8 mouse cellular contexts compared by ENCODE assay signal in genomic region chr13:21253986-21254385, GRCm38 (mm10). TPM values are rescaled to one million over a fixed set of nuclear protein-coding genes. Genes with fewer than 3 reads are reported as not detected.
DNase-seq lines count a peak whose midpoint lies in the region; ATAC-seq lines count a peak whose summit lies in the region.

No protein-coding gene starts in this region.

- H3K27ac ChIP-seq in kidney, embryonic 16.5 days (ENCODE audit: low read length) = no peak overlapping the region
- H3K27ac ChIP-seq in forebrain, embryonic 14.5 days (ENCODE audit: low read depth, low read length) = no peak overlapping the region
- no peak overlapping the region for H3K27ac ChIP-seq in midbrain, embryonic 14.5 days (replicated peaks; ENCODE audit: low read depth, low read length)

- H3K9ac ChIP-seq in kidney, embryonic 16.5 days (replicated peaks; ENCODE audit: low read length) = peak overlapping the region; percentile 60
- peak overlapping the region; percentile 49 for H3K9ac ChIP-seq in forebrain, embryonic 14.5 days (ENCODE audit: low read length)
- H3K9ac ChIP-seq in midbrain, embryonic 14.5 days (replicated peaks; ENCODE audit: low read length) = peak overlapping the region; percentile 48

- WGBS in kidney, embryonic 16.5 days = 2% methylated on average over 16 of the region's 16 CpGs
- WGBS in forebrain, embryonic 14.5 days = under 1% methylated on average over 16 of the region's 16 CpGs
- 2% methylated on average over 16 of the region's 16 CpGs for WGBS in midbrain, embryonic 14.5 days

- H3K4me2 ChIP-seq in kidney, embryonic 16.5 days (replicated peaks; ENCODE audit: low read depth, low read length) = peak overlapping the region; percentile 77
- peak overlapping the region; percentile 51 for H3K4me2 ChIP-seq in forebrain, embryonic 14.5 days (ENCODE audit: low read length)
- H3K4me2 ChIP-seq in midbrain, embryonic 14.5 days (ENCODE audit: low read length) = peak overlapping the region; percentile 63

- H3K4me3 ChIP-seq in kidney, embryonic 16.5 days (ENCODE audit: low read length) = peak overlapping the region; percentile 63
- peak overlapping the region; percentile 42 for H3K4me3 ChIP-seq in forebrain, embryonic 14.5 days (ENCODE audit: low read depth, low read length)
- H3K4me3 ChIP-seq in midbrain, embryonic 14.5 days (replicated peaks; ENCODE audit: low read depth, low read length) = peak overlapping the region; percentile 37

- H3K36me3 ChIP-seq in kidney, embryonic 16.5 days (ENCODE audit: insufficient read depth, low read length) = no peaks in the 10 kb centered on the region
- no peaks in the 10 kb centered on the region for H3K36me3 ChIP-seq in forebrain, embryonic 14.5 days (ENCODE audit: control insufficient read depth, insufficient read depth, low read length)
- no peaks in the 10 kb centered on the region for H3K36me3 ChIP-seq in midbrain, embryonic 14.5 days (ENCODE audit: control insufficient read depth, insufficient read depth, low read length)

- peaks cover 9% of the 10 kb centered on the region; the same call in 1 of the 2 replicates for H3K27me3 ChIP-seq in kidney, embryonic 16.5 days (ENCODE audit: insufficient read depth, low read length)
- no peaks in the 10 kb centered on the region; the same call in 1 of the 2 replicates for H3K27me3 ChIP-seq in forebrain, embryonic 14.5 days (replicated peaks; ENCODE audit: control insufficient read depth, insufficient read depth, low read length)
- H3K27me3 ChIP-seq in midbrain, embryonic 14.5 days (ENCODE audit: control insufficient read depth, insufficient read depth, low read length) = 0 out of 2 replicates have a peak, but pooled peaks cover 5% of the 10 kb centered on the region

- DNase-seq in kidney, postnatal 36 days = no peak
- peak; percentile 68 for DNase-seq in c-Kit-positive CD71-positive TER-119-positive erythroid progenitor cells, embryonic 14.5 days (ENCODE audit: low spot score)
- peak; percentile 85 for DNase-seq in forebrain, embryonic 14.5 days (ENCODE audit: low spot score)
- peak; percentile 45 to 53 for DNase-seq in layer of hippocampus, postnatal 14 days (ENCODE audit: low spot score in 2 of 2)
- DNase-seq in midbrain, embryonic 14.5 days = peak; percentile 85
- no peak for DNase-seq in T-cell, adult 2 months (ENCODE audit: low spot score)

- H3K9me3 ChIP-seq in kidney, embryonic 16.5 days (ENCODE audit: low read length) = no peaks in the 10 kb centered on the region
- H3K9me3 ChIP-seq in forebrain, embryonic 14.5 days (replicated peaks; ENCODE audit: control insufficient read depth, low read length) = no peaks in the 10 kb centered on the region
- no peaks in the 10 kb centered on the region for H3K9me3 ChIP-seq in midbrain, embryonic 14.5 days (ENCODE audit: control insufficient read depth, low read length)

- ATAC-seq in kidney, embryonic 16.5 days (ENCODE audit: low FRiP score, low TSS enrichment) = peak; percentile 74; the same call in 1 of the 2 replicates
- ATAC-seq in forebrain, embryonic 14.5 days = peak; percentile 89
- ATAC-seq in midbrain, embryonic 14.5 days (ENCODE audit: low FRiP score, low TSS enrichment) = peak; percentile 87; the same call in 1 of the 2 replicates
- no peak for ATAC-seq in erythroid progenitor cell, adult 5-6 weeks (replicated peaks; ENCODE audit: low FRiP score, poor library complexity, severe bottlenecking)

- H3K4me1 ChIP-seq in kidney, embryonic 16.5 days (ENCODE audit: insufficient read depth, low read length) = peaks cover 7% of the 10 kb centered on the region
- 0 out of 2 replicates have a peak, but pooled peaks cover 3% of the 10 kb centered on the region for H3K4me1 ChIP-seq in forebrain, embryonic 14.5 days (ENCODE audit: control insufficient read depth, insufficient read depth, low read length)
- 0 out of 2 replicates have a peak, but pooled peaks cover 5% of the 10 kb centered on the region for H3K4me1 ChIP-seq in midbrain, embryonic 14.5 days (ENCODE audit: control insufficient read depth, insufficient read depth, low read length)

RNA-seq across cellular contexts. Expression of gene Gpx5, which starts 38.5 kb away (rescaled TPM):
- not detected in 2 replicates for polyA plus RNA-seq in kidney, embryonic 16.5 days (2015; fragmentation: Nextera tagmentation; extraction: Ambion mirVana)
- polyA plus RNA-seq in forebrain, embryonic 14.5 days (2014; fragmentation: Nextera tagmentation; extraction: Ambion mirVana) = not detected in 2 replicates
- not detected for total RNA-seq in layer of hippocampus, postnatal 14 days (2021)
- not detected in 2 replicates for polyA plus RNA-seq in midbrain, embryonic 14.5 days (2014; fragmentation: Nextera tagmentation; extraction: Ambion mirVana)
- total RNA-seq in erythroid progenitor cell, adult 5-6 weeks (2015; ENCODE audit: low replicate concordance) = not detected in 2 replicates
- total RNA-seq in erythroid progenitor cell, adult 5-6 weeks (2017; ENCODE audit: low replicate concordance) = not detected in 2 replicates

RNA-seq across cellular contexts. Expression of gene Gpx6, which starts 57.9 kb away (rescaled TPM):
- 10.7 and 11.8 TPM in 2 replicates for polyA plus RNA-seq in kidney, embryonic 16.5 days (2015; fragmentation: Nextera tagmentation; extraction: Ambion mirVana)
- polyA plus RNA-seq in forebrain, embryonic 14.5 days (2014; fragmentation: Nextera tagmentation; extraction: Ambion mirVana) = not detected in 2 replicates
- total RNA-seq in layer of hippocampus, postnatal 14 days (2021) = not detected
- not detected in 2 replicates for polyA plus RNA-seq in midbrain, embryonic 14.5 days (2014; fragmentation: Nextera tagmentation; extraction: Ambion mirVana)
- total RNA-seq in erythroid progenitor cell, adult 5-6 weeks (2015; ENCODE audit: low replicate concordance) = not detected in 2 replicates
- total RNA-seq in erythroid progenitor cell, adult 5-6 weeks (2017; ENCODE audit: low replicate concordance) = not detected in 2 replicates

Comparison
In these comparisons a context has a peak if more than half of its experiments do, and no peak if none do; other contexts are left out.
1. DNase-seq: peak in c-Kit-positive CD71-positive TER-119-positive erythroid progenitor cells, embryonic 14.5 days (single experiment), forebrain, embryonic 14.5 days (single experiment), layer of hippocampus, postnatal 14 days (2 of 2) and midbrain, embryonic 14.5 days (single experiment); none in kidney, postnatal 36 days (0 of 2) and T-cell, adult 2 months (single experiment).
2. RNA of gene Gpx6, which starts 57.9 kb away (polyA plus RNA-seq): 10.7 to 11.8 TPM in kidney, embryonic 16.5 days; not detected in midbrain, embryonic 14.5 days and not detected in forebrain, embryonic 14.5 days; every median in the first group is over 10 times any median in the second.
3. Peak in every context shown above with its lines, with median percentiles within 50 percentile points of each other: H3K4me2 ChIP-seq, H3K4me3 ChIP-seq and H3K9ac ChIP-seq.